Mouse (Mus musculus): Measurements from ENCODE around the gene Rnd1.

Rnd1 gene

GRCm38 (mm10) chr15:98676940-98677728 lies at the start of gene Rnd1:
Rnd1 (minus strand) TSS chr15:98677461.
- in situ Hi-C loops (cut with MboI; ENCODE audit: unreplicated experiment in 2 of 2), result no loop called here

GRCm38 (mm10) chr15:98726746-98727145 lies 49.5 kb upstream of the Rnd1 start:
- in situ Hi-C loops (cut with MboI; ENCODE audit: unreplicated experiment in 2 of 2), result no loop called here

GRCm38 (mm10) chr15:98726079-98726478 lies 48.8 kb upstream of the Rnd1 start:
- in situ Hi-C loops (cut with MboI; ENCODE audit: unreplicated experiment in 2 of 2), result no loop called here

- in situ Hi-C loops (cut with MboI; ENCODE audit: unreplicated experiment in 2 of 2), result no loop called here
Observed at GRCm38 (mm10) chr15:98724441-98724840, 47.2 kb upstream of the Rnd1 start.

- in situ Hi-C loops (cut with MboI; ENCODE audit: unreplicated experiment in 2 of 2), result no loop called here
Observed at GRCm38 (mm10) chr15:98722854-98723253, 45.6 kb upstream of the Rnd1 start.

GRCm38 (mm10) chr15:98722191-98722590 lies 44.9 kb upstream of the Rnd1 start:
- in situ Hi-C loops (cut with MboI; ENCODE audit: unreplicated experiment in 2 of 2), result no loop called here

GRCm38 (mm10) chr15:98717301-98717700 lies 40.0 kb upstream of the Rnd1 start:
- in situ Hi-C loops (cut with MboI; ENCODE audit: unreplicated experiment in 2 of 2), result no loop called here

- in situ Hi-C loops (cut with MboI; ENCODE audit: unreplicated experiment in 2 of 2), result loop anchor here in 1 of 2 experiments (5.0 kb wide), 1 partner anchor 73 kb away; the partner anchor contains the start of gene Wnt1
Observed at GRCm38 (mm10) chr15:98714230-98714652, 37.0 kb upstream of the Rnd1 start.

GRCm38 (mm10) chr15:98710442-98710841 lies 33.2 kb upstream of the Rnd1 start:
- in situ Hi-C loops (cut with MboI; ENCODE audit: unreplicated experiment in 2 of 2), result loop anchor here in 1 of 2 experiments (5.0 kb wide), 1 partner anchor 77 kb away; the partner anchor contains the start of gene Wnt1

- in situ Hi-C loops (cut with MboI; ENCODE audit: unreplicated experiment in 2 of 2), result no loop called here
Observed at GRCm38 (mm10) chr15:98707766-98708372, 30.6 kb upstream of the Rnd1 start, which contains the start of gene Ccdc65. Ccdc65 (plus strand) TSS chr15:98708207.

- in situ Hi-C loops (cut with MboI; ENCODE audit: unreplicated experiment in 2 of 2), result loop anchor here (5.0 kb wide), 2 partner anchors 37 to 122 kb away; no protein-coding TSS in a partner anchor
Observed at GRCm38 (mm10) chr15:98704312-98704711, 27.1 kb upstream of the Rnd1 start.

- in situ Hi-C loops (cut with MboI; ENCODE audit: unreplicated experiment in 2 of 2), result loop anchor here (5.0 kb wide), 2 partner anchors 32 to 117 kb away; no protein-coding TSS in a partner anchor
Observed at GRCm38 (mm10) chr15:98699190-98700105, 22.2 kb upstream of the Rnd1 start.

GRCm38 (mm10) chr15:98696216-98696615 lies 19.0 kb upstream of the Rnd1 start:
- in situ Hi-C loops (cut with MboI; ENCODE audit: unreplicated experiment in 2 of 2), result no loop called here

- in situ Hi-C loops (cut with MboI; ENCODE audit: unreplicated experiment in 2 of 2), result no loop called here
Observed at GRCm38 (mm10) chr15:98695726-98696125, 18.5 kb upstream of the Rnd1 start.

- in situ Hi-C loops (cut with MboI; ENCODE audit: unreplicated experiment in 2 of 2), result no loop called here
Observed at GRCm38 (mm10) chr15:98692171-98692715, 15.0 kb upstream of the Rnd1 start.

- in situ Hi-C loops (cut with MboI; ENCODE audit: unreplicated experiment in 2 of 2), result no loop called here
Observed at GRCm38 (mm10) chr15:98691486-98692147, 14.4 kb upstream of the Rnd1 start.

- in situ Hi-C loops (cut with MboI; ENCODE audit: unreplicated experiment in 2 of 2), result no loop called here
Observed at GRCm38 (mm10) chr15:98689682-98690081, 12.4 kb upstream of the Rnd1 start.

GRCm38 (mm10) chr15:98685926-98686325 lies 8.7 kb upstream of the Rnd1 start:
- in situ Hi-C loops (cut with MboI; ENCODE audit: unreplicated experiment in 2 of 2), result no loop called here

GRCm38 (mm10) chr15:98683746-98684145 lies 6.5 kb upstream of the Rnd1 start:
- in situ Hi-C loops (cut with MboI; ENCODE audit: unreplicated experiment in 2 of 2), result no loop called here

- in situ Hi-C loops (cut with MboI; ENCODE audit: unreplicated experiment in 2 of 2), result no loop called here
Observed at GRCm38 (mm10) chr15:98683177-98683576, 5.9 kb upstream of the Rnd1 start.
